Mouse (Mus musculus) right cerebral cortex, postnatal 14 days (tissue): ENCODE results near the gene Selenoi.

Experiments
- DNase-seq: peaks from one replicate; pipeline ENCODE4 v3.0.0; 2022

The Selenoi gene

DNA sequence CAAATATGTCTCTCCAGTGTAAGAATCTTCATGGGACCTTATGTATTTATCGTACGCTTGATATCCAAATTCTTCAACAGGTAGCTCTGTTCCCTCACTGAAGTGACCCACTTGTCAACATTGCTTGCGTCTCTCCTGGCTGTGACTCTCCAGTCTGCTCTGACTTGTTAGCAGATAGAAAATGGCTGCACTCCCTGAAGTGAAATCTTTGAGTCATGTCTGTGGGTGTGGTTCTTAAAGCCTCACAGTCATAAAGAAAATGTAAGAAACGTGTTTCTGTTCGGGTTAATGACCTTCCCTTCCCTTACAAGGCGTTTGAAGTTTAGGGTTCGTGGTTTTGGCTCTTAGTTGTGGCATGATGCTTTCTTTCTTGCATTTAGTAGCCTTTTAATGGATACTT lies 8.2 kb downstream of the Selenoi start:
- no peak for DNase-seq

DNA sequence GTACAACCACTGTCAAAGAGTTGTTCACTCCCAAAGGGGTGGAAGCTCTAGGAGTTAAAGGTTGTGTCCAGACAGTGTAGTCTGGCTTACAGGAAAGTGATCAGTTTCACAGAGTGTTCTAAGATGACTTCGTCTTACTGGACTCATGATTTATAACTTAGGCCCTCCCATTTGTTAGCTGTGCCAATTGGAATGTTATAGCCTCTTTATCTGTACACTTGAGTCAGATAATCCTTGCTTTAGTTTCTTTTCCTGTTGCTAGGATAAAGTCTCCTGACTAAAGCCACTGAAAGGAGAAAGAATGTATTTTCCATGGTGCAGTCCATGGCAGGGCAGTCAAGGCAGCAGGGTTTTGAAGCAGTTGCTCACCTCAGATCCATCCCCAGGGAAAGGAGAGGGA lies 10.0 kb downstream of the Selenoi start:
- DNase-seq = no peak

DNA sequence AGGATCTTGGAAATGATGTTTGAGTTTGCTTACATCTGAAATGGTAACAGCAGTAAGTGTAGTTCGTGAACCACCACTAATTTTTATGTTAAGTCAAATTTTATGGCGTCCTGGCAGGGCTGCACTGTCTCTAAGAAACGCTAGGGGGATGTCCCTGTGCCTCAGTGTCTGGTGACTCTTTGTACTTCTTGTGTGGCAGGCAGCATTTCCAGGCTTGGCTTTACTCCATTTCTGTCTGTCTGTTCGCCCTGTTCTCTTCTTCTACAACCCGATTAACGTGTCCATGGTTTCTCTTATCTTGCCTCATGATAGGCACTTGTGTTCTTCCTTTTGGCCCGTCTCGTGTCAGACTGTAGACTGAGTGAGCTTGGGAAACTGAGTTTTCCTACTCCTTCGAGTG lies 11.4 kb downstream of the Selenoi start:
- DNase-seq = no peak

DNA sequence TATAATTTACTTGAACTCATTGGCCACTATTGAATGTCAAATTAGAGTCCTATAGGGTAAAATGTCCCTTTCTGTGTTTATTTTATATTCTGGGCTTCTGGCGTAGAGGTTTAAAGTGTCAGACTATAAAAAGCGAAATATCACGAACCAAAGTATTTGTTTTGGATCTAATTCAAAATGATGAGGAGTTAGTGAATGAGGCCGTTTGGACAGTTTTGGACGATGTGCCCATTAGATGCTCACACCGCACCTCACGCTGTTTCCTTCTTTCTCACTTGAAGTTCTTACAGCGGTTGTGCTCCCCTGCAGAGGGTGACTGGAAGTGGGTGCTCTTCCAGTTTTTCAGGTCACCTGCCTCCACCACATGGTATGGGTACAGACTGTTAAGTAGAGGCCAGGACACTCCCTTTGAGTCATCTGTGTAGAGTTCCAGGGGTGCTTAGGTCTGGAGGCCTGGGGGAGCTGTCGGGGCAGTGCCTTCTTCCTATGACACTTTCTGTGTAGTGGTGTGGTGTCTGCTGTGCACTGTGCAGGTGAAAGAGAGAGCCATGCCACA lies 13.6 kb downstream of the Selenoi start:
- no peak for DNase-seq

GRCm38 (mm10) chr5:30247666-30248065 lies 15.3 kb downstream of the Selenoi start:
- DNase-seq = no peak

DNA sequence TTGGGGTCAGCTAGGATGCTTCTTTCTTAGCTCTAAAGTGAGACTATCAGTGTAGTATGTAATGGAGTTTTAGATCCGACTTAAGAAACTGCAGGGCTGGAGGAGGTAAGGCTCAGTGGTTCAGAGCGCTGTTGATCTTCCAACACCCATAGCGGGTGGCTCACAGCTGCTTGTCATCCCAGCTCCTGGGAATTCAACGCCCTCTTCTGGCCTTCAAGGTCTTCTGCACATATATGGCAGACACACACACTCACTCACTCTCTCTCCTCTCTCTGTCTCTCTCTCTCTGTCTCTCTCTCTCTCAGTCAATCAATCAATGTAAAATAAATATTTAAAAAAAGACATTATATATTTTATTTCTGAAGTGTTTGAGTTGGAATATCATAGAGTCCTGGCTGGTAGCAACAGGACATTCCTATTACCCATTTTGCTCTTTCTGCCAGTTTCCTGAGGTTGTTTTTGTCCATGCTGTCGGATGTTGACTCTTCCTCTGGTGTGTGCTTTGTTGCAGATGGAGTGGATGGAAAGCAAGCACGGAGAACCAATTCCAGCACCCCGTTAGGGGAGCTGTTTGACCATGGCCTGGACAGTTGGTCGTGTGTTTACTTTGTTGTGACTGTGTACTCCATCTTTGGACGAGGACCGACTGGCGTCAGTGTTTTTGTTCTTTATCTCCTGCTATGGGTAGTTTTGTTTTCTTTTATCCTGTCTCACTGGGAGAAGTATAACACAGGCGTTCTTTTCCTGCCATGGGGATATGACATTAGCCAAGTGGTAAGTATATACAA lies 23.4 kb downstream of the Selenoi start:
- DNase-seq = no peak

DNA sequence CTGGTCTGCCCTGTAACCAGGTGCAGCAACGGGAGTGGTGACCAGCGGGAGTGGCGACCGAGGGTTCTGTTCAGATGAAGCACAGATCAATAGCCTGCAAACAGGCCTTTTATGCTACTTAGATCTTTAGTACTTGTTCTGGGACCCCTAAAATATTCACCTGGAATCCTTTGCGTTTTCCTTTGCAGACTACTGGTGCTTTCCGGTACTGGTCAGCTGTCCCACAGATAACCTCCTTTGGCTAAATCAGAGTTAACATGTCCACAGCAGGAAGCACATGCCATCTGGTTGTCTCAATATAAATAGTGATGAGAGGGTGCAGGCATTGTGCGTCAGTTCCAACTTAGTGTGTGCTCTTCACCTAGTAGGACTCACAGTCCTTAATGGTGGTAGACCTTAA lies 26.4 kb downstream of the Selenoi start:
- DNase-seq = no peak

DNA sequence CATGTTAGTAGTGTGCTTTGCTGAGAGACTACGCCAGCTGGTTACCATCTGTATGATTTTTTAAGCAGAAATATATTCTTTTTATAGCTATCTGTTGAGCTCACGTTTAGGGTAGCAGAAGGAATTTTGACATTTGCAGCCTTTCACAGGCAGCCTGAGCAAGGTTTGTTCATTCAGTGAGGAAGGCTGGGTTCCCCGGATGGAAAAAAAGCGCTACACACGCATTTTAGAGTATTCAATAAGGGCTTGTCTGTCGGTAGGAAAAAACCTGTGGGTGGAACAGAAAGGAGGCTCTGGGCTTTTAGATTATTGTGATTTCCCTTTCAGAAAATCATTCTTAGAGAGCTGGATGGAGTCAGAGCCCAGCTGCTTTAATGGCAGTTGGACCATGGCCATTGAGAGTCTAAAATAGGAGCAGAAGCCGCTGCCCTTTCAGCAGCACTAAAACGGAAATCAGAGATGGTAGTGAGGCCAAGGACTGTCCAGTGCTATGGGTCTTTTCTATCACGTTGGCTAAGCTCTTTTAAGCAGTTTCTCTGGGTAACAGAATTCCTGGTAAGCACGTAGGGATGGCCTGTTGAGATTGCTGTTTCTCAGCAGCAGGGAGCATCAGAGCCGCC lies 38.3 kb downstream of the Selenoi start:
- peak; percentile 49 for DNase-seq

DNA sequence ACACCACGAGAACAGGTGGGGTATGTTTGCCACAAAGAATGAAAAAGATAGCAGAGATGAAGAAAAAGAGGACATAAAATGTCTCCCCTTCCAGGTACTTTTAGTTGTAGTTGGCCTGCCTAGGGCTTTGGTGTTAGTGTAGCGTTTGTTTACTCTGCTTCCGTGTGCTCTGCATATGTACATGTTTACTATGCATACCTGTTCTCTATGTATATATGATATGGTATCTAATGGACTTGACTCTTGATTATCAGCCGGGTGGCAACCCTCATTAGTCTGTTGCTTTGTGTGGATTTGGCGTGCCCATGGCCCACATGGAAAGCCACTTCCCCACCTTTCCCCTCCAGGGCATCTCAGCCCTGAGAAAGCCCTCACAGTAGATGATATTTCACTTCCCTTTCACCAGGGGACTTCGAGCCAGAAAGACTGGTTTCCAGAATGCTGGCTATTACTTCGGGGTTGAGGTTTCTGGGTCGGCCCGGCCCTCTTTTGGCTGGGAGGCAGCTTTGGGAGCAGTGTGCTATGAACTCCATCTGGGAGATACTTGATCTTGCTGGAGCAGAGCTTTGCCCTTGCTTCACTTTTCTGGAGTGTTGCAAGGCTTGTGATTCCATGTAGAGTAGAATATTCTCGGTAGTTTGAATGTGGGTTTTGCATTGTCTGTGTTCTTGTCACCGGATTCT lies 39.4 kb downstream of the Selenoi start:
- no peak for DNase-seq

GRCm38 (mm10) chr5:30276361-30276760 lies 44.0 kb downstream of the Selenoi start:
- no peak for DNase-seq

GRCm38 (mm10) chr5:30278952-30279351 lies 46.6 kb downstream of the Selenoi start:
- no peak for DNase-seq

DNA sequence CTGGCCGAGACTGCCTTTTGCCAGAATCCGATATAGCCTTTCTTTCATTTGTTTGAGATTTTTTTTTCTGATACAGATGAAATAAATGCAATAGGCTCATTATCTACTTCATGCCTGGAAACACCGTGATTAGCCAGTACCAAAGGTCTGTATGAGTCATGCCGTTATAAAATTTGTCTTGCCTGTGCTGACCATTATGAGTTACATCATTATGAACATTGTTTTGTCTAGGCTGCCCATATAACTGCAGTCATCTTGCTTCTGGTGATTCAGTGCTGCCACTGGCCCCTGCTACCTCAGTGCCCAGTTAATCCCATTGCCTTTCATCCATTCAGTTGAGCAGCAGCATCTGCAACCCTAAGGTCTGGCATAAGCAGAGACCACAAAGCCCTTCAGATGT lies 47.1 kb downstream of the Selenoi start:
- no peak for DNase-seq

DNA sequence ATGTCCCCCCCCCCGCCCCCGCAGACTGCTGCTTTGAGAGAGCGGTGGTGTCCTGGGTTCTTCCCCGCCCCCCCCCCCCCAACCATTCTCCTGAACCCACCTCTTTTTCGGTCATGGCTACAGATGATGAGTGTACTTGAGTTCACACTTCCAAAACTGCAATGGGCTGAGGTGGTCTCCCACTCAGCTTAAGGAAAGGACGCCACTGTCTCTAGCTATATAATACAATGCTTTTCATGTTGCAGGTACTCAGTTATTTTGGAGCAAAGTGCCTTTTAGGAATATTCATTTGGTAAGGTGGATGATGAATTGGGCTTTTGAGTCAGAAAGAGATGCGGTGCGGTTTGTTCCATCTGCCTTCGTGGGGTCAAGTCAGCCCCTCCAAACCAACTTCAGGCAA lies 48.5 kb downstream of the Selenoi start:
- no peak for DNase-seq

DNA sequence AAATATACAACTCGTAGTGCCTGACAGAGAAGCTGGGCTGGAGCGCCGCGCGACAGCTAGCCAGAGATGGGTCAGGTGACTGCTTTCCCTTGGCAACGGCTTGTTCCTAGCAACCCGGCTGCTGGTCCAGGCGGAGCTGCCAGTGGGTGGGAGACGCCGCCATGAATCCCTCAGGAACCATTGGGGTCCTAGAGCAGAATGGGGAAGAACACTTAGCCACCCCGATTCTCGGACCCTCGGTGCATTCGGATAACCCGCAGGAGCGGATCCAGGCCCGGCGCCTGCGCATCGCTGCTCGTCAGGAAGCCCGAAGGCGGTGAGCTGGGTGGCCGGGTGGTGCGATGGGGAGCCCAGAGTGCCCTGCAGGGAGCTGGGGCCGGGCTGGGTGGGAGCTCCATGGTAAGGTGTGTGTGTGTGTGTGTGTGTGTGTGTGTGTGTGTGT lies 48.9 kb downstream of the Selenoi start, which contains the start of gene Drc1:
TSS of gene Drc1 (plus strand) at position 98 of the 442 bp plus-strand sequence.
- peak; percentile 71 for DNase-seq

DNA sequence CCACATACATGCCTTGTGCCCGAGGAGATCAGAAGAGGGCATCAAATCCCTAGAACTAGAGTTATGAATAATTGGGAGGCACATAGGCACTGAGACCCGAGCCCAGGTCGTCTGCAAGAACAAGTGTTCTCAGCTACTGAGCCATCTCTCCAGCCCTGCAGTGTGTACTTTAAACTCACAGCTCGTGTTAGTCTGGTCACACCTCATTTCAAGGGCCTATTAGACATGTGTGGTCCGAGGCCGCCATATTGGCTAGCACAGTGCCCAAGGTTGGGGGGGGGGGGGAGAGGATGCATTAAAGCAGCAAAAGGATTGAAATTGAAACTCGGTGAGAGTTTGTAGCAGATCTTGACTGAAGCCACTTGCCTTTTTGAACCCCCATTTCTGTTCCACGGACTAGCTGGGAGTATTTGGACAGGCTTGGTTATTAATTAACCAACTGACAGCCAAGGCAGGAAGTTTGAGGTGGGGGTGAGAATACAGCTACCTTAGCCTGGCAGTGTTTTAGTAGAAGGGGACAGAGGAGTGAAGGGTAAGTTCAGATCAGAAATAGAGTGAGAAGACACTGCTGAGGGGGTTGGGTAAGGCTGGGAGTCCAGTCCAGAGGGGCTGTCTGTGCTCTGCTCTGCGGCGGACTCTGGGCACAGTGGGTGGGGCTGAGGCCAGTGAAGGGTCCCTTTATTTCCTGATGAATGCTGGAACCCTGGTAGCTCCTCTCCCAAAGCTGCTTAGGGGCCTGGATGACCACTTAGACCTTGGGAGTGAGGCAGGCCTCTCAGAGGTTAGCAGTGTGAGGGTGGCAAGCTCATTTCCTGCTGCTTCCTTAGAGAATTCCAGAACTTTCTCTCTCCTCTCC lies 53.8 kb downstream of the Selenoi start:
- DNase-seq = no peak

GRCm38 (mm10) chr5:30287106-30287882 lies 54.9 kb downstream of the Selenoi start:
- DNase-seq = no peak
